Mouse (Mus musculus) testis, postnatal 14 days (tissue): ENCODE measurements at regions not wholly inside any gene's neighbourhood (a gene's known extent, or its start where the extent isn't known, plus 50 kb on each side); places are given as distances from the start of the nearest gene placed in this dataset.

Experiments used
- DNase-seq: peaks from one replicate; pipeline ENCODE4 v3.0.0; 2021; ENCODE audit warnings: low spot score

DNA sequence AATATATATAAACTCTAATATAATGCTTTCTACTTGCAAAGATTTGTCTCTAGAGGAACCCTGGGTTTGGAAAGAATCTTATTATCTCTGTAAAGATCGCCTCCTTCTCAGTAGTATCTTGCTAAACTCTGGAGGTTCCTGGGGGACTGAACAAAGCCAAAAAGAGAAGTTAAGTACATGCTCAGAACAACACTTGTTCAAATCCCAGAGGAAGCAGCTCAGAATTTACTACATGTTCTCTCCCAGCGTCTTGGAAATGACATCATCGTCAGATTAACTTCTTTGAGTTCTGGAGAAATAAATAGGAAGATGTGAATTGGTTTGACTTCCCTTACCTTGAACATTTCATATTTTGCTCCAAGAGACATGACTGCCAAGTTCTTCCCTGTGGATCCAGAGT, 77.7 kb upstream of the Thbs1 start:
- no peak for DNase-seq

- no peak for DNase-seq
Observed at GRCm38 (mm10) chr2:118035333-118035732, 76.3 kb upstream of the Thbs1 start.

GRCm38 (mm10) chr2:118038859-118039818, 72.5 kb upstream of the Thbs1 start:
- DNase-seq: no peak

DNA sequence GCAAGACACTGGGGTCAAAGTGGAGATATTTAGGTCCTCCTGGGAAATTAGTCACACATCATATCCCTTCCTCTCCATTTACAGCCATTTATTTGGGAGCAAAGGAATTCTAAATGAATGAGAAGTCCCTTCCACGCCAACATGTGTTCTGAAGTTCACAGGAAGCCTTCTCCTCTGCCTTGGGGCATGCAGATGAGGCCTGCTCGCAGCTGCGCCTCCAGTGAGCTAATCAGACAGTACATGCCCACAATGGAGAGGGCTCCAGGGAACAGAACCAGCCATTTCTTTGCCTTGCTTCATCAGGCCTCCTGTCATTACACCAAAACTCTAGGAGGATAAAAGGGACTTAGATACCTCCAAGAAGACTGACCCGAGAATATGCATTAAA, 71.9 kb upstream of the Thbs1 start:
- no peak for DNase-seq

DNA sequence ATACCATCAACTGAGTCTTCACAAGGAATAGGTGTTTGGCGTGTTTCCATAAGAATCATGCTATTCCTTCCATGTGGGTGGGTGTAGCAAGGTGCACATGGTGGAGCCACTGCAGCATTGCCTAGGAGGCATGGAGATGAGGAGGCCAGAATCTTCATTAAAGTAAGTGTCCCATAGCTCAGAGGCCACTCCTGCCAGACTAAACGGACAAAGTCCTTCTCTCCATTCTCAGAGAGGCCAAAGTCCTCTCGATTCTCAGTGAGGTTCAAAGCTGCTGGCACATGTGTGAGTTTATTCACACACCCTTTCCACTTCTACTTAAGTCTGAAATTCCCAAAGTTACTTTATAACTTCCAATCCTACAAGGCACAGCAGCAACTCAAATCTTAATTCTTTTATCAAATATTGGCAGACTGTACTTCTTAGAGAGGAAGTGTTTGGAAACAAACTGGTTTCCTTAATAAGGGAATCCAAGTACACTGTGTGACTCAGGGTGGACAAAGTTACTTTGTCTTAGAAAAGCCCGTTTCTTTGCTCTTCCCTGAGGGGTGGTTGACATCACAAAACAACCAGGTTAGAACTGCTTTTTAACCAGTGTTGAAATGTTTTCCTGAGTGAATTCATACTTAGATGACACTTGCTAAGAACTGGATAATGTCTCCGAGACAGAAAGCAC, 69.2 kb upstream of the Thbs1 start:
- no peak for DNase-seq

DNA sequence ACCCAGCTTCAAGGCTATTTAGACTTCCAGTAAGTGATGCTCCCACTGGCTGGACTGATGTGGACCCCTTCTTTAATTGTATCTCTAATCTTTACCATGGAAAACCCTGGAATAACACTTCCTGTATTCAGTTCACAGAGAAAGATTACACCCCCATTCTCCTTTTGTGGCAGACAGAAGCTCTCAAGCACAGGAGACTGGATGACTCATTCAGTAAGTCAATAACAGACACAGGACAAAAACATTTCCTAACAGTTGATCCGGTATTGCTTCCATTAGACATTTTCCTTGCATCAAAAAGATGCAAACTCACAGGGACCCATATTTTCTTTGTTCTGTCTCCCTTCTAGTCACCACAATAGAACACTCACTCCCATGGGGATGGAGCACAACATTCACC, 67.0 kb upstream of the Thbs1 start:
- DNase-seq: no peak

- no peak for DNase-seq
Observed at GRCm38 (mm10) chr2:118050326-118050725, 61.4 kb upstream of the Thbs1 start.

GRCm38 (mm10) chr2:118051610-118052009, 60.1 kb upstream of the Thbs1 start:
- DNase-seq: no peak

DNA sequence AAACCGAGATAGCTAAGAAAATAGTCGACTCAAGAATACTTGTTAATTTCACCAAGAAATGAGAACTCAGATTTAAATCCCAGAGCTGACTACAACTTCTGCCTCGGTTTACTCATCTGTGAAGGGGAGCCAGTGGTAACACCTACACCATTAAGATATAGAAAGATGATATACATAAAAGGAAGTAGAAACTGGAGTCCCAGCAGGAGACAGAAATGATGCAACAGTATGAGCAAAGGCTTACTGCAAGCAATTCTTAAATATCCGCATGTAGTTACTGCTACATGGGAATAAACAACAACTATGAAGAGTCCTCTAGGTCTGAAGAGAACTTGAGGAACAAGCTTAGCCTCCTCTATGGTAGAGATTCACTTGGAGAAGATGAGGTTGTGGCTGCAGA, 58.2 kb upstream of the Thbs1 start:
- no peak for DNase-seq

GRCm38 (mm10) chr2:118058654-118059395, 52.9 kb upstream of the Thbs1 start:
- no peak for DNase-seq

DNA sequence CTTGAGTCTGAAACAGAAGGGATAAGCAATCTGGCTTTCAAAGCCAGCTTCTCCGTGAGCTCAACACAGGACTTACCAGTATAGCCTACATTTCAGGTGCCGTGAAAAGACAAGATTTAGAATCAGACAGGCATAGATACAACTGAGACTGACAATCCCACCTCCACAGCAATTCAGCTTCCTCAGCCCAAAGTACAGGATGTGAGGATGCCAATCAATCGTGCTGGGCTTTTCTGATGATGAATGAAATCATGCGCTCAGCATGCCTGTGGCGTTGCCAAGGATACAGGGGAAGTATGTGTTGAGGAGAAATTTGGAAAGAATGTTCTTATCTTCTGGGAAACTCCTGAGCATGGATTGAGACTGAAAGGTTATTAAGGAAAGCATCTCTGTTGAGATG, 50.4 kb upstream of the Thbs1 start:
- no peak for DNase-seq
